Mouse (Mus musculus) kidney, adult 11 months (tissue): Measurements from ENCODE around the gene Pcbp2.

Experiments
- DNase-seq: peaks from one replicate; pipeline ENCODE4 v3.0.0; 2022

Gene Pcbp2

DNA sequence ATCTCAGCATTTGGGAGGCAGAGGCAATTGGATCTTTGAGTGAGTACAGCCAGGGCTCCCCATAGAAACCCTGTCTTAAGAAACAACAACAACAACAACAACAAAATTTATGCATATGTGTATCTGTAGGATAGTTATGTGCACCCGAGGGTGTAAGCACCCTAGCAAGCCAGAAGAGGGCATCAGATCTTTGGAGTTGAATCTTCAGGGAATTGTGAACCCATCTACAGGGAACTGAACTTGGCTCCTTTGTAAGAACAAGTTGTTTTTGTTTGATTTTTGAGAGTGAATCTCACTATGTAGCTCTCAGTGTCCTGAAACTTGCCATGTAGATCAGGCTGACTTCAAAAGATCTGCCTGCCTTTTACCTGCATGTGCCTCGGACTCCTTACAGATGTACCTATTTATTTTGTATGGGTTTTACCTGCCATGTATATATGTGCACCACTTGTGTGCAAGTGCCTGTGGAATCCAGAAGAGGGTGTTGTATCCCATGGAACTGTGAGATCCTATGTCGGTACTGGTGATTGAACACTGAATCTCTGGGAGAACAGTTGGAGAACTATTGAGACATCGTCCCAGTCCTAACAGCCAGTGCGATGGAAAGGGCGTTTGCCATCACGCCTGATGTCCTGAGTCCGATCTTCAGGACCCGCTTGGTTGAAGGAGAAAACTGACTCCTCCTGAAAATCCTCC lies 1.5 kb upstream of the Pcbp2 start:
- no peak for DNase-seq

DNA sequence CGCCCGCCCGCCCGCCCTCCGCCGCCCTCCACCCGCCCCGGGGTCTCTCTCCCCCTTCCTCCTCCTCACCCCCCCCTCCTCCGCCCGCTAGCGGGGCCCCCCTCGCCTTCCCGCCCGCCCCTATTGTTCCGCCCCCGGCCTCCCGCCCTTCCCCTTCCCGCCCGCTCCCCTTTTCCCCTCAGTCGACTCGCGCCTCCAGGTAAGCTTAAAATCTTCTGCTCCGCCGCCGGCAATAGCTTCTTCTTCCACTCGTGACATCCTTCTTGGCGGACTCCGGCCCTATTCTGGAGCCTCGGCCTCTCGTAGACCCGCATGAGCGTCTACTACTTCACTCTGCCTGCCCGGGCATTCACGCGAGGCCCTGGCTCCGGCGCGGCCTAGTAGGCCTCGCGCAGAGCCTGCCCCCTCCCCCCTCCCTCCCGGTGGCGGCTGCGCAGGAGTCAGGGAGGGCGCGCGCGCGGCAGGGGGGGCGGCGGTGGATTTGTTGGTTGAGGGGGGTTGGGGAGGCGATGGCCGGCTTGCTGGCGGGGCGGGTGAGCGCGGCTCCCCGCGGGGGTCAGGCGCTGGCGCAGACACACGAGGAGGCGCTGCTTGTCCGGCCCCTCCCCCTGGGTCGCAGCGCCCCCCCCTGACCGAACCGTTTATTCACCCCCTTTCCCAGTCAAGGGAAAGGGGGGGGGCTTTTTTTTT lies 411 bp downstream of the Pcbp2 start:
- peak; percentile 79 for DNase-seq

DNA sequence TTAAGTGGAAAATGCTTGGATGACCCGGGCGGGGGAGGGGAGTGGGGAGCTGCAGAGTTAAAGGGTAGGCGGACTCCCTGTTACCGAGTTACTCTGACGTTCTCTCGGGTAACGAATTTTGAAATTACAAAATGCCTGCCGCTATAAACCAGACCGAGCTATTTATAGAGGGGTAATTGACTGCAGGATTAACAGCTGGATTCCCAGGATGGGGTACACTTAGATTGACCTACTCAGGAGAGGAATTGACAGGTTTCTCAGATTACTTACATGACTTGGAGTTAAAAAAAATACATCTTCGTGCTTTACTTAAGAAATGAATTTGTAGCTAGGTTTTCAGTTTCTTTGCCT lies 931 bp downstream of the Pcbp2 start:
- no peak for DNase-seq

GRCm38 (mm10) chr15:102471727-102472126 lies 1.4 kb downstream of the Pcbp2 start:
- DNase-seq, result no peak

GRCm38 (mm10) chr15:102473246-102473645 lies 2.9 kb downstream of the Pcbp2 start:
- no peak for DNase-seq

DNA sequence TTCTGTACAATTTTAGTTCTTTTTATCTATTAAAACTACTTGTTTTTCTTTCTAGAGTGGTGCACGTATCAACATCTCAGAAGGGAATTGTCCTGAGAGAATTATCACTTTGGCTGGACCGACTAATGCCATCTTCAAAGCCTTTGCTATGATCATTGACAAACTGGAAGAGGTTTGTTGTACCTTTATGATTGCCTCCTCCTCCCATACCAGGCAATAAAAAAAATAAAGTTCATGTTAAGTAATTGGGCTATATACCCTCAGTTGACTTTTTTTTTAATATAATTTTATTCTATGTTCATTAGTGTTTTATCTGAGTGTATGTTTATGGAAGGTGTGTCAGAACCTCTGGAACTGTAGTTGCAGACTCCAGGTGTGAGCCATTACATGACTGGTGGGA lies 4.2 kb downstream of the Pcbp2 start:
- DNase-seq, result no peak

DNA sequence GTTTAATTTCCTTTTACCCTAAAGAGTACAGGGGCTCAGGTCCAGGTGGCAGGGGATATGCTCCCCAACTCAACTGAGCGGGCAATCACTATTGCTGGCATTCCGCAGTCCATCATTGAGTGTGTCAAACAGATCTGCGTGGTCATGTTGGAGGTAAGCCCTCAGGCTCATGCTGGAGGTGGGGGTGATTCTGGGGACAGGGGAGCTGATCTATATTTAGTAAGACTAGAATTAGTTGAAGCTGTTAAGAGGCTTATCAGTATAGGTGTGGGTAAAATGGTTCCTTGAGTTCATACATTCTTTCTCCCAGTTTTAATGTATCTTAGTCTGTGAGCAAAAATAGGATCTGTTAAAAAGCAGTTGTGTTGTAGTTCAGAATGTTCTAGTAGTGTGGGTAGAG lies 12.8 kb downstream of the Pcbp2 start:
- no peak for DNase-seq

- no peak for DNase-seq
These were observed 15.5 kb downstream of the Pcbp2 start for GRCm38 (mm10) chr15:102485853-102486252.

- no peak for DNase-seq
These were observed 17.3 kb downstream of the Pcbp2 start for GRCm38 (mm10) chr15:102487664-102488063.

DNA sequence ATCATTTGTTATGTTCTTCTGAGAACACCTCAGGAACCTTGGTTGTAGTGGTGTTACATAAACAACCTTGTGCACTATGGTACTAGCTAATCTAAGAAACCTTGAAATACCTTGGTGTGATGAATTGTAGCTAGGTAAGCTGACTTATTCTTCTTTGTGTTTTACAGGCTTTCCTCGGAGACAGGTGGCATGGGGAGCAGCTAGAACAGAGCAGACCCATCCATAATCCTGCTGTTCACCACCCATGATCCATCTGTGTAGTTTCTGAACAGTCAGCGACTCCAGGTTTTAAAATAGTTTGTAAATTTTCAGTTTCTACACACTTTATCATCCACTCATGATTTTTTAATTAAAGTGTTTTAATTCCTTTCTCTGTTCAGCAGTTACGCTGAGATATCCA lies 28.0 kb downstream of the Pcbp2 start:
- DNase-seq, result no peak

DNA sequence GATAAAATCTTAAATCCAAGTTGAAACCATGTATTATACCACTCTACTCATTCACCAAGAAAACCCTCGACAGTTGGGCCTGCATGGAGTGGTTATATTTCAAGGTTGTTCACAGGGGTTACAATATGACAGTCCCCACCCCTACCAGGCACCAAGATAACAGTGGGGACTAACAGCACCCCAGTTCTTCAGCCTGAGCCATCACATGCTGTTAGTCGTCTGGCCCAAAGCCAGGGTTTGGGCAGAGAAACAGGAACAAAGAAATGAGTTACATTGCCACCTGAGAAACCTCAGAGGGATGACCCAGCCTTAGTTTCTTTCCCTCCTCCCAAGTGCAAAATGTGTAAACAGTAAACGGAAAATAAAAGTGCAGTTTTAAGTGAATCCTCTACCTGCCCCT lies 29.0 kb downstream of the Pcbp2 start:
- no peak for DNase-seq

GRCm38 (mm10) chr15:102499851-102500250 lies 29.5 kb downstream of the Pcbp2 start:
- no peak for DNase-seq

- DNase-seq, result no peak
These were observed 30.1 kb downstream of the Pcbp2 start for GRCm38 (mm10) chr15:102500479-102500878.

- no peak for DNase-seq
These were observed 30.9 kb downstream of the Pcbp2 start for GRCm38 (mm10) chr15:102501084-102501814.

DNA sequence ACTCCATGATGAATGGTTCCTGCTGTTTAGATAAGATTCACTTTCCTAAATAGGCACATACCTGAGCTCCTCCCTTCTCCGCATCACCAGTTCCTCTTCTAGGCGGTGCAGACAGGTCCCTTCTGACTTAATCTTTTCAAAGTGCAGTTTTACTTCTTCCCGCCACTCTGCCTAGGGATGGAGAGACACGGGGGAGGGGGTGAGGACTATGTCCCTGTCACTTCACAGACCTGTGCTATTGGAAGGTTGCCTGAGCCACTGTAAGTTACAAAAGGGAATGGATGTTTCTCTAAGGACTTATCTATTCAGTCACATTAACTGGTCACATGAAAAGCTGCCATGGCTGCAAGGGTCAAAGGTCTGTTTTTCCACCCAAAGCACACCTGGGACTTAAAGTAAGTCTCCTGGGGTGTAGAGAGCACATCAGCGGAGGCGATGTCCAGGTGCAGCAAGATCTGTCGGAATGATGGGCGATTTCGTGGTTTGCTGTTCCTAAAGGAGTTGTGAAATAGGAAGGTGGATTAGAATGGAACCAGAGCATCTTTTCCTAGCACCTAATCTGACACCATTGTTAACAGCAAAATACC lies 32.0 kb downstream of the Pcbp2 start:
- no peak for DNase-seq

DNA sequence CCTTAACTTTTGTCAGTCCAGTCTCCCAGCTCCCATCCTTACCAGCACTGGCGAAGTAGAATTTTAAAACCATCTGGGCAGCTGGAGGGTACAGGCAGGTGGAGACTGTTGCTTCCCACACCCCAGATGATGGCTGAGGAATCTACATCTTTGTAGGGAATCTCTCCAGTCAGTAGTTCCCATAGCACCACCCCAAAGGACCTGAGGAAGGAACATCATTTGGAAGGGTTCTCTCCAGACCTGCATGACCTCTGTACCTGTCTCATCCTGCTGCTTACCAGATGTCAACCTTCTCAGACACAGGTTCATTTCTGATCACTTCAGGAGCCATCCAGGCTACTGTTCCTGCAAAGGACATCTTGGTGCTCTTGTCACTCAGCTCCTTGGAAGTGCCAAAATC lies 33.1 kb downstream of the Pcbp2 start, which contains the start of gene Gm10337:
TSS of gene Gm10337 (plus strand) at position 276 of the 400 bp plus-strand sequence.
- DNase-seq, result no peak

- DNase-seq, result no peak
These were observed 33.8 kb downstream of the Pcbp2 start for GRCm38 (mm10) chr15:102503924-102504782.

DNA sequence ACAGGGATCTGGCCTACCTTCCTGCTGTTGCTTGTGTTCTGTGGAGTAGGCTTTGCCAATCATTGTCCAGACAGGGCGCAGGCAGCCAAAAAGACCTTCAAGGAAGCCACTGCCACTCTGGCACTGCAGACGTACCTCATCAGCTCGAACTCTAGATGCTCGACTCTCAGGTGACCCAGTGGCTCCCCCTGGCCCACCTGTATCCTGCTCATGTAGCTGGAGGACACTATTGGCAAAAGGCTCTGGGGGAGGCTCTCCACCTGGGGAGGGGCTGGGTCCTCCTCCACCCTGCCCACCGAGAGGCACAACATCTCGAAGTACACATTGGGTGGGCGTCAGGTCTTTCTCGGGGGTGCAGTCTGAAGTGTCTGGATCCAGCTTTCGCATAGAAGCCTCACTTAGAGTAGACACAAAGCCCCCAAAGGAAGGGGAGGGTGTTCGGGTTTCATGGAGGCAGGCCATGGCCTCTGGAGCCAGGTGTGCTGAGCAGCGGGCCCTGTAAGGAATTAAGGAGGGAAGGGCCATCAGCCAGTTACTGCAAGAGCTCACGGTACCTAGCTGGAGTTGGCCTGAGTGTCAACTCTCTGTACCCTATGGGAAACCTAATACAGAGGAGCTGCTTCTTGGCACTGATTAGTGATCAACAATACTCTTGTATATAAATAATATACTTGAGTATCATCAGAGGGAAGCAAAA lies 34.9 kb downstream of the Pcbp2 start:
- no peak for DNase-seq

GRCm38 (mm10) chr15:102505770-102506463 lies 35.6 kb downstream of the Pcbp2 start:
- DNase-seq, result no peak

GRCm38 (mm10) chr15:102506464-102506830 lies 36.1 kb downstream of the Pcbp2 start:
- no peak for DNase-seq

GRCm38 (mm10) chr15:102506864-102507263 lies 36.5 kb downstream of the Pcbp2 start:
- no peak for DNase-seq
